Mouse (Mus musculus): ENCODE data around the gene Mybph. TPM values are rescaled to one million over a fixed set of nuclear protein-coding genes. Genes with fewer than 3 reads are reported as not detected.

The Mybph gene
- total RNA-seq, 2 experiments from 2014 or later = 64.5 to 81.3 TPM

Other genes starting within 250 kb of the Mybph start
- gene Fmod, start 156.2 kb upstream of the Mybph start, total RNA-seq (2021) = 100 to 1,000 TPM; 108 to 184 TPM
- 10 to 100 TPM; 22.4 to 26.7 TPM for gene Btg2, start 114.3 kb upstream of the Mybph start, total RNA-seq (2021)
- gene Chit1, start 82.2 kb upstream of the Mybph start, total RNA-seq (2021) = under 1 TPM; 0.16 to 0.27 TPM
- gene Chil1, start 11.3 kb upstream of the Mybph start, total RNA-seq (2021) = 10 to 100 TPM in 1 of 2 experiments, 1 to 10 TPM in 1; 9.7 to 12.8 TPM
- under 1 TPM; 0.61 to 0.78 TPM for gene Adora1, start 42.0 kb downstream of the Mybph start, total RNA-seq (2021)
- 100 to 1,000 TPM; 212 to 220 TPM for gene Myog, start 96.5 kb downstream of the Mybph start, total RNA-seq (2021)
- 10 to 100 TPM; 25.5 to 26.2 TPM for gene Ppfia4, start 139.5 kb downstream of the Mybph start, total RNA-seq (2021)
- gene Tmem183a, start 168.5 kb downstream of the Mybph start, total RNA-seq (2021) = 10 to 100 TPM; 26.9 to 35.5 TPM
- not detected for gene 4933406M09Rik, start 192.5 kb downstream of the Mybph start, total RNA-seq (2021)
- gene Cyb5r1, start 212.1 kb downstream of the Mybph start, total RNA-seq (2021) = 10 to 100 TPM; 75.7 to 88.5 TPM
- gene Adipor1, start 221.9 kb downstream of the Mybph start, total RNA-seq (2021) = 10 to 100 TPM; 96.9 to 97.4 TPM